Mouse (Mus musculus): ENCODE results near the gene Setd5.

GRCm38 (mm10) chr6:113102541-113102940, 25.4 kb downstream of the Setd5 start:
- no peak for TF ChIP-seq POLR2A (IDR thresholded peaks at IDR 0.05; ENCODE audit: low read depth, low read length)
- TF ChIP-seq CTCF (conservative IDR thresholded peaks at IDR 0.05; ENCODE audit: insufficient read depth, insufficient read length, low read depth, low read length): no peak

Measured in kidney, adult 2 months (tissue).